Mouse (Mus musculus) cerebellum, adult (tissue): Measurements from ENCODE around the gene Heatr4.
A peak's percentile ranks its signal among the peaks of the same experiment; 100 is the strongest.
"Not testable (repeated sequence)": the region's sequence is repeated elsewhere in the genome, so short reads cannot be mapped to it uniquely, and the experiment has no call there.

Source experiments
- ATAC-seq: cut with Nextera tagmentation; 2 replicates; pipeline ENCODE4 v1.9.2; 2017; ENCODE audit warnings: mild to moderate bottlenecking, moderate library complexity, mixed read lengths; ENCODE audit not compliant: insufficient number of reproducible peaks, low FRiP score, low TSS enrichment

Gene Heatr4

DNA sequence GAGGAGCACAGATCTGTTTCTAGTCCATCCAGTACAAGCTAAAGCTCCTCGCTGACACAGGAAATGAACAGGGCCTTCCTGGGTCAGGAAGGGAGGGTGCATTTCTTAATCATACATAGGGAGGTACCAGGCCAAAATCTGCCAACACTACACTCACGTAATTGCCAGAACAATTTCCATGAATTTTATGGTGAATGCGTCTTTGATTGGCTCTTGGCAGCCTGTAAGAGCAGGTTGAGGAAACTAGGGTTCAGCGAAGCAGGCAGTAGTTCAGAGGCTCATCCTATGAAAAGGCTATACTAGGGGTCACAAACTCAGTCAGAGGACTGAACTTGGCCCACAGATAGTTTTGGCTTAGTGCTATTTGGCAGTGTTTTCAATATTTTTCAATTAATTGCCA lies 44.6 kb downstream of the Heatr4 start:
- ATAC-seq: no peak

DNA sequence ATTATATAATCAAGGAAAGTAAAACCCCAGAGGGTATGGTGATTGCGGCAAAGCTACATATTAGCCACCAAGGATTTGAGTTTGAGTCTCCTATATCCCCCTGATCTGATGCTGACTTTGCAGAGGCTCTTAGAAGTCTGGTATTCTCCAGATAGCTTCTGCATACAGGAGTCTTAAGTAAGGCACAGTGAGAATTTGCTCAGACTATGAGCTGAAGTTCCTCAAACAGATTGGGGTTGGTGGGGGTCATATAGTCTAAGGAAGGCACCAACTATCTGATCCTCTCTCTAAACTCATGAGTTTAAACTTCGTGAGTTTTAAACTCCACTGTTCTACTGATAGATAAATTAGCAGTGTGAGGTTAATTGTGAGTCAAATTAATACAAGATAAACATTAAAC lies 45.3 kb downstream of the Heatr4 start:
- ATAC-seq: no peak

DNA sequence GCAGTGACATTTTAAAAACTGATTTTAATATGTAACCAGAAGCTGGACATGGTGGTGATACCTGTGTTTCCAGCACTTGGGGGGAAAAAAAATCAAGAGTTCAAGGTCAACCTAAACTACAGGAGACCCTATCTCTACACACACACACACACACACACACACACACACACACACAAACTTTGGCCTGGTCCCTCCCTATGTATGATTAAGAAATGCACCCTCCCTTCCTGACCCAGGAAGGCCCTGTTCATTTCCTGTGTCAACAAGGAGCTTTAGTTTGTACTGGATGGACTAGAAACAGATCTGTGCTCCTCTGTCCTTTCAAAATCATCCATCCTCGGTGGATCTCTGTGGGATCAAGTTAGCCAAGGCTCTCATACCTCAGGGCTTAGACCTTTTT lies 46.1 kb downstream of the Heatr4 start:
- ATAC-seq: not testable (repeated sequence)

DNA sequence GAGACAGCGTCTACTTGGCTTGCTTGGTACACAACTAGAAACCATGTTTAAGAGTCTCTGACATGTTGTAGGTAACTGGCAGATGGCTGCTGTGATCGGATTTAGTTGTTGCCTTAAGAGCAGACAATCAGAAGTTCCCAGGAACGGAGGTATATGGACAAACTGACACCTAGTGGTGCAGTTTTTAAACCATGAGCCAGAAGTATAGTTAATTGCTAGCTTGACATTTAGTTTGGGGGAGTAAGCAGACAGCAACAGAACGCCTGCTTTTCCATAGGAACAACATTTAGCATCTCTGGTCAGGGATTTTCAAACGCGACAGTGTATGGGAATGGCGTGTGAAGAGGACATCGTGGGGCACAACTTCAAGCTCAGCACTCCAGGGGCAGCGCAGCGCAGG lies 47.1 kb downstream of the Heatr4 start:
- no peak for ATAC-seq

DNA sequence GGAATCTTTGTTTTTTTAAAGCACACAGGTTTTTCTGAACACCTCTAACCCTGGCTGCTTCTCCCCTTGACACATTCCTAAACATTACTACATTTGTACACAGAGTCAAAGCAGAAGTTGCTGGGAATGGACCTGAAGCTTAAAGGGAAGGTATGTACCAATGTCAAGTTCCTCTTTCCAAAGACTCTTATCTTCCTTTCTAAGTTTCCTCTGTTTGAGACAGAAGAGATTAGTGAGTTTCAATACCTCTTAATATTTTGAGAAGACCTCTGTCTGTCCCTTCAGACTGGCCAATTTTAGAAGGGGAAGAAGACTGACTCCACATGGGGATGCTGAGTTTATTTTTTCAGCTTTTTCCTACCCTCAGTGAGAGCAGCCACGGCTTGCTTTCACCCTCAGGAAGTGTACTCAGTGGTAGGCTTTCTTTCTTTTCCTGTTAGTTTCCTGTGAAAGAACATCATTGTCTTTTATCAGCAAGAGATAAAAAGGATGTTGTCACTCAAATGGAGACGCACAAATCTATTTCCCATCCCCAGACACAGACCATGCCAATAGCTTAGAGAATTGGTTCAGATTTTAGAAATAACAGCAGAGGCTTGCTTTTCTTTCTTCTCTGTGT lies 55.4 kb downstream of the Heatr4 start:
- no peak for ATAC-seq

DNA sequence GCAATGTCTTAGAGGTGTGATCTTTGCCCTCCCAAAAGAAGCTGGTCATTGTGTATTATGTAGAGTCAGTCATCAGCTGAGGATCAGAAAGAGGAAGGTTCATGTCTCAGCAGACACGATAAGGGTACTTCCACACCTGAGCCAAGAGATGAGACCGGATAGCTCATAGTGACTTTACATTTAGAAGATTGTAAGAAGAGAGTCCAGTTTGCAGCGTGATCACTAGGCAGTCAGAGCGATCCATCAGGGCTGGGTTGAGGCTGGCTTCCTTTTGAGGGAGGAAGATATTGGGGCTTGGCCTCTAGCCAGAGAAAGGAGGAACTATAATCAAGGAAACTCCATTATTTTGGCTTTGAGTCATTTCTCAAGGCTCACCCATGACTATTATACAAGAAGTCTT lies 56.9 kb downstream of the Heatr4 start:
- ATAC-seq: no peak

DNA sequence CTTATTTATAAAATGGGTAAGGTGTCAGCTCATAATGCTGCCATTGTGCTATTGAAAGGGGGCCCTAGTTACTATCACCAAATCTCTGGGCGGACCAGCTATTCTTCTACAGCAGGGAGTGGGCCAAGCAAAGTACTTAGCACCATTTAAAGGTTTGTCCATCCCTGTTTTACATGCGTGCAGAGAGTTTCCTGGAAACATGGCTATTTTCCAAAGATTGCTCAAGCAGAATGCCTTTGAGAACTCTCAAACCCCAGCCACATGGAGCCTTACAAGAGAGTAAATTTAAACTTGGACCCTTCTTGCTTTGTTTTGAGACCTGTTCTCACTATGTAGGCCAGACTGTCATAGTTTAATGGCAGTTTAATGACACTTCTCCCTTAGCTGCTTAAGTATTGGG lies 58.6 kb downstream of the Heatr4 start:
- no peak for ATAC-seq

DNA sequence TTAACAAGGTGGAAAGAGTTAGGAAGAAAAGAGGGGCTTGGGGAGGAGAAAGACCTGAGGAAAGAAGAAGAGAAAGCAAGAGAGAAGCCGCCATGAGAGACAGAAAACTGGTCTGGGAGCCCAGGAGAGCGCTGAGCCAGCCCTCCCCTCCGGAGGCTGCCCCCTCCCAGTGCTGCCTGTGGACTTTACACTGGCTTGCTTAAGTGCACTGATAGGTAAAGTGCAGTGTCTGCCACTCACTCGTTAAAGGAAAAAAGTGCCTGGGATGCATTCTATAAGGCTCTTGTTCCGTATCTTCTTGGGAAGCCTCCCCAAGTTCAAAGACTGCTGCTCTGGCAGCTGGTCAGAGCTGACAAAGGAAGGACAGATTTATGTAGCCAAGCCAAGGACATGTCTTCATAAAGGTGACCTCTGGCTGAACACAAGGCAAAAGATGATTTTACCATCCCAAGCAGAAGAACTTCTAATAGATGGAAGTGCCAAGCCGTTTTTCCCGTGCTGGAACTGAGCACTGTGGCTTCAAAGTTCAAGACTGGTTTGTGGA lies 59.4 kb downstream of the Heatr4 start:
- ATAC-seq: no peak

DNA sequence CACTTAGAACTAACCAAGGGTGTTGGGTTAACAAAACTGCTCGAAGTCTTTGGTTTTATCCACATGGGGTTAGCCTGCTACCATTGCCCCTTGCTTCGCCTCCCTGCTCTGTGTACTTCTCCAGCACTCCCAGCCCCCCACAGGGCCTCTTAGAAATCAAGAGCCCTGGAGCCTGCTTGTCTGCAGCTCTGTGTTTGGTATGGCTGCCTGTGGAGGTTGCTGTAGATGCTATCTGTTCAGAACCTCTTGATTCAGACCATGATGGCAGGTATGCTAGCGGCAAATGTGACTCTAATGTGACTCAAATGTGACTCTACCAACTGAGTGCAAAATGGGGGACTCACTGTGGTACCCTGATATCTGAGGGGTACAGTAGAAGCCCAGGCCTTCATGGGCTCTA lies 60.3 kb downstream of the Heatr4 start:
- no peak for ATAC-seq

DNA sequence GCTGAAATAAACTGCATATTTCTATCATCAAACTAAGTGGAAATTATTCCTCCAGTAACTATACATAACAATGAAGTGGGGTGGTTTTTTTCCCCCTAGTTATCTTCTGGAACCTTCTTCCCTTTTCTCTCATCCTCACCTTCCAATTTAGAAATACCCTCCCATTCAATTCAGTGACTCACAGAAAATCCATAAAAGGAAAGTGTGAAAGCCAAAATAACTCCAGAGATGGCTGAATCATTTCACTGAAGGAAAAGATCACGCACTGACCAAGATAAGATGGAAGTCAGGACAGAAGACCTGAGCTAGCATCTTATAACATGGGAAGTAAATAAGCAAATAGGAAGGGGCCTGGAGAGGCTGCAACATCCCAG lies 61.2 kb downstream of the Heatr4 start:
- ATAC-seq: no peak

DNA sequence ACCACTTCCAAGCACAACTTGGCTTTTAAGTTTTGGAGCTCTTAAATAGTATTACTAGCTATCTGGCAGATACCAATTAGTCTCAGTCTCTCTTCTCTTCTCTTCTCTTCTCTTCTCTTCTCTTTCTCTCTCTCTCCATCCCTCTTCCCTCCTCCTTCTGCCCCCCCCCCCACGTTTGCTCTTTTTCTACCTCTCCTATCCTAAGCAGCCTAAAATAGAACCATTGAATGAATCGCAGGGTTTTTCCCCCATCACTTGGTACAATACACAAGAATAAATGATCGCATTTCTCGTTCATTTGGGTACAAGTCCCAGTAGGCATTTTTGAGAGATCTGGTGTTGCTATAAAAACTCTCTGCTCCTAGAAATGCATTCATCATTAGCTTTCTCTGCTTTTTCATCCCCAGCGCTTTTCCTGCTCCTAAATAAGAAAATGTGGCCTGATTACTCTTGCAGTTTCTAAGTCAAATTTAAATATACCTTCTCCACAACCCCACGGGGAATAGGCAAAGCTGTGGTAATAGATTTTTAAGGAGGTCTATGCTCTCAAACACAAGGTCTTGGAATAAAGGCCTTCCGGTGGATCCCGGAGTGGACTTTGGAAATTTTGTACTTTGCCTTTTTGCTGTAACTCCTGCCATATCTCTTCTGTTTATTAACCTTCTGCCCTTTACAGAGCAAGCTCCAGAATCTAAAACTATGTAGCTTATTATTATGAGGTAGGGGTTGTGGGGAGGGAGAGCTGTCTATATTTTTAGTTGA lies 61.7 kb downstream of the Heatr4 start:
- ATAC-seq: no peak

DNA sequence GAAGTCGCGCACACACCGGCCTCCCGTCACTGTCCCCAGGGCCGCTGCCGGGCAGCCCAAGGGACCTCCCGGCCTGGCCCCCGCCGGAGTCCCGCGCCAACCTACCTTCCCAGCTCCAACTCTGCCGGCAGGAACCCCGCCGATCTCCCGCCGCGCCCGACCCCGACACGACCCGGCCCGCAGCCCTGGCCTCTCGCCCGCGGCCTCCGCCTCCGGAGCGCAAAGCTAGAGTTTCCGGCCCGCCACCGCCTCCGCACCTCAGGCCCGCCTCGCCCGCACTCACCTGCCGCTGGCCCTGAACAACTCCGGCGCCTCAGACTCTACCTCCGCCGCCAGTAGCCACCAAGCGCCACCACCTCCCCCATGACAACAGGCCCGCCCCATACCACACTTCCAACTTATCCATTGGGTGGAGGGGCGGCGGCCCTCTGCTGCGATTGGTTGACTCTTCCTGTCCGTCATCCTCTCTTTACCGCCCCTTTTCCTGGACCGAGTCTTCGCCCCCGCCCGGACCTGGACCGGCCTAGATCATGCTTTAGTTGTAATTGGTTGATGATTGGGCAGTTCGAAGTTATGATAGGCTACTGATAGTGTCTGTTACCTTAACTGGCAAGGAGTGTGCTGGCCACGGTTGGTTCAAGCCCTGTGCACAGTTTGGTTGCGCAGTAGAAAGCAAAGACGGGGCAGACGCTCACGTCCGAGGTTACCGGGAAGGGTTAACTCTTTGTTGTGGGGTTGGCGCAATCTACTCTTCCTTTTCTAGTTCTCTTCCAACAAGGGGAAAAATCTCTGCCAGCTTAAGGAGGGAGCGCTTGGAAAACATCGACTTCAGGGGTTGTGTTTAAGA lies 62.9 kb downstream of the Heatr4 start, which contains the start of gene Numb:
Gene Numb (minus strand): TSS at position 400 of the 847 bp plus-strand sequence.
- ATAC-seq: peak; percentile 99

DNA sequence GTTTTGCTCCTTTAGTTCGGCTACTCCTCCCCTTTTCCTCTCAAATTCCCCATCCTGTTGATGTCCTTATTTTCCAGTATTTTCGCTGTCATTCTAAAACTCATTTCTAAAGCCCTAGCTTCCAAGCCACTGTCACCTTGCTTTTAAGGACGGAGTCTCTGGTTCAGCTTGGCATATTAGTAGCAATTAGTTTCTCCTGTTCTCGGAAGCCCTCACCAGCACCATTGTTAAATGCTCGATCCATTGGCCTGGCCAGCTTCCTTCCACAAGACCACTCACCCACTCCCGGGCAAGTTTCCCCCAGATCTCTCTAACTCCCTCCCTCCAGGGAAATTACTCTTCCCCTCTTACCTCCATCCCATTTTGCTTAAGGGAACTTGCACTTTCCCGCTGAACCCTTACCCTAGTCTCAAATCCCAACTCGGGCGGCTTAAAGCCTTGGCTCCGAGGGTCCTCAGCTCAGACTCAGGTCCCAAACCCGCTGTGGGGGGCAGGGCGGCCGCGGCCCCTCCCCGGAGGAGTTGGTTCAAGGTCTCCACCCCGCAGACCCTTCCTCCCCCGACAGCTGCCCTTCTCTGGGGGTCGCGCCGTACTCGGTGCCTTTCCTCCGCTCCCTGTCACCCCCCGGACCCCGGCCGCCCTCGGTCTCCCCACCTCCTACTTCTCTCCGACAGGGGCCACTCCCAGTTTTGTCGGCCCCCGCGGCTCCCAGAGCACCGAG lies 63.8 kb downstream of the Heatr4 start:
- ATAC-seq: no peak

DNA sequence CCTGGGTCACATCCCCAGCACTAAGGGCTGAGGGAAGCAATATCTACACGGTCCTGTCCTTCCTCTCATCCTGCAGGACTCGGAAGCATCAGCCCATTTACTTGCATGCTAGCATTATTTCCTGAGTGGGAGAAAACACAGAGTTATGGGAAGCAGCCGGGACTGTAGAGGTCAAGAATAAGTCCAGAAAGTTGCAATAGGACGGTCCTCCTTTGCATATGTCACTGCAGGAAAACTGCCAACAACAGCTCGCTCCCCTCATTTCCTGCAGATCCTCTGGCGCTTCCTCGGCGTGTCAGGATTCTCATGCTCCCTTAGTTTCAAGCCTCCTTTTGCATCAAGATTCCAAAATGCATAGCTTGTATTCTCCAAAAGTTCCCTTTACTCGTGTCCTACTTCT lies 67.8 kb downstream of the Heatr4 start:
- ATAC-seq: no peak

DNA sequence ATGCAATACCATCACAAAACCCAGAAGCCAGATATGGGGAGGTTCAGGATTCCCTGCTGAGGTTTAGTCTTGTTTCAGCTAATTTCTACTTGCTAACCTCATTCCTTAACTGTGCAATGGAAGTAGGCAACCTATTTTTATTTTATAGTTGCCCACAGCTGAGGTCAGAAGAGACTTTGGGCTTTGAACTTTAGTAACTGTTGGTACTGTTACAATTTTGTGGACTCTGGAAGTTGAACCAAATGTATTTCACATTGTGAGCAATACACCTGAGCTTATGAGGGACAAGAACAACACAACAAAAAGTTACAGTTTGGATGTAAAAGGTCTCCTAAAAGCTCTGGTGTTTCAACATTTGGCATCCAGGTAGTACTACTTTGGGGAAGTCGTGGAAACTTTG lies 69.9 kb downstream of the Heatr4 start:
- ATAC-seq: peak; percentile 36; the same call in 1 of the 2 replicates

DNA sequence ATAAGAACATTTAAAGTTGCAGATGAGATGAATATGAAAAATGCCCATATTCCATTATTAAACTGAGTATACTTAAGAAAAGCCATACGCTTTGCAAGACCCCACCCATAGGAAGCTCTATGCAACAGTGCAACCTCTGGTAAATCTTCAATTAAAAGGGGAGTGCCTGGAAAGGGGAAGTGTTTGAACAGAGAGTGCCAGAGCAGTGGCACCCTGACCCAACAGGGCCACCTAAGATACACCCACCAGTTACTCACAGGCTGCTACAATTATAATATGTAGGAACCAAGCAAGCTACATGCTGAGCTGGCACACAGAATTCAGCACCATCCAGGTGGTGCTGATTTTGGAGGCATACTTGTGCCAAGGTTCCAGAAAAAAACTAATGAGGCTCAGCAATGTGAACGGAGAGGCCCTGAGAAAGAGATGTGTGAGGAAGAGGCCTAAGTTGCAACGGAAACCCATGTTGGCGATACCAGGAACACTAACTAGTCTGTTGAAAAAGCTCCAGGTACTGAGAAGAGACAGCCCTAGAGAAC lies 70.4 kb downstream of the Heatr4 start:
- peak; percentile 79 for ATAC-seq

DNA sequence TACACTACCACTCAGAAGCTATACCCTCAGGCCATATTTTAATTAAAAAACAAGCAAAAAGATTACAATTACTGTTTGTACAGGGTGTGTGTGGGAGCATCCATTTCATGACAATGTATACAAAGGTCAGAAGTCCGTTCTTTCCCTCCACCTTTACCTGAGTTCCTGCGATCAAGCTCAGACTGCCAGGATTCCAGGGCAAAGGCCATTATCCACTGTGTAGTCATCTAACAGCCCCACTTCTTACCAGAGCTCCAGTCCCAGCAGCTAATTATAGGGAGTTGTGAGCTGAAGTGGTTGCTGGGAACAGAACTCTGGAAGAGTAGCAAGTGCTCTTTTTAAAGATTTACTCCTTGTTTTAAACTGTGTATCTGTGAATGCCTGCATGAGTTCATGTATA lies 74.2 kb downstream of the Heatr4 start:
- ATAC-seq: no peak
